Mouse (Mus musculus) liver, embryonic 16.5 days (tissue): ENCODE data around the gene F12. TPM values are rescaled to one million over a fixed set of nuclear protein-coding genes. Genes with fewer than 3 reads are reported as not detected.

Experiments
- ATAC-seq: fragments of 200-750 bp; cut with Nextera tagmentation; 2 replicates; pipeline ENCODE4 v1.8.0; 2017; ENCODE audit warnings: low read depth, mild to moderate bottlenecking, moderate number of reproducible peaks, moderate library complexity
- H3K27ac ChIP-seq: fragments of 300-500 bp; sonication (generic); 2 replicates; pipeline ENCODE4 v1.5.1; 2014; ENCODE audit warnings: mild to moderate bottlenecking, low read length
- H3K27me3 ChIP-seq: fragments of 300-500 bp; sonication (generic); 2 replicates; pipeline ENCODE4 v1.6.1; 2014; ENCODE audit warnings: low read depth, low read length, mixed read lengths; ENCODE audit not compliant: control insufficient read depth, insufficient read depth
- H3K36me3 ChIP-seq: fragments of 300-500 bp; sonication (generic); 2 replicates; pipeline ENCODE4 v1.6.1; 2014; ENCODE audit warnings: mild to moderate bottlenecking; ENCODE audit not compliant: control insufficient read depth, insufficient read depth
- H3K4me1 ChIP-seq: fragments of 300-500 bp; sonication (generic); 2 replicates; pipeline ENCODE4 v1.6.1; 2014; ENCODE audit warnings: low read depth, low read length, mixed read lengths; ENCODE audit not compliant: control insufficient read depth
- H3K4me2 ChIP-seq: fragments of 300-500 bp; sonication (generic); 2 replicates; pipeline ENCODE4 v1.6.1; 2014; ENCODE audit warnings: low read depth, low read length, mixed read lengths
- H3K4me3 ChIP-seq: fragments of 300-500 bp; sonication (generic); 2 replicates; pipeline ENCODE4 v1.5.1; 2014; ENCODE audit warnings: low read depth, mild to moderate bottlenecking, low read length
- H3K9ac ChIP-seq: fragments of 300-500 bp; sonication (generic); 2 replicates; pipeline ENCODE4 v1.6.1; 2014; ENCODE audit warnings: low read depth, low read length
- H3K9me3 ChIP-seq: fragments of 300-500 bp; sonication (generic); replicated peaks from 2 replicates; pipeline ENCODE4 v1.6.1; 2016; ENCODE audit warnings: low read length; ENCODE audit not compliant: control insufficient read depth
- WGBS: fragments of 180-500 bp; shearing (Covaris S2); extraction: QIAGEN DNeasy Blood & Tissue Kit; methylation state at CpG from one replicate; pipeline ENCODE4 v1.1.7; 2014; ENCODE audit not compliant: insufficient replicate concordance; 5-methylcytosine and 5-hydroxymethylcytosine counted together
- microRNA-seq: library from miRNA; unstranded; fragments of <30 nt; microRNA quantifications from one replicate; pipeline ENCODE4, GENCODE M21; 2016
- polyA plus RNA-seq: library from polyadenylated mRNA; unstranded; fragments of >200 nt; fragmentation: Nextera tagmentation; extraction: Ambion mirVana; gene quantifications from 2 replicates; pipeline ENCODE4 v1.2.1, GENCODE M21; 2015

The F12 gene
- polyA plus RNA-seq, 1 experiment from 2014 or later: 184 TPM

- Histone ChIP-seq H3K27ac (no peak overlapping the region), H3K36me3 (no peaks in the 10 kb centered on the region), H3K4me1 (peaks cover 31% of the 10 kb centered on the region), H3K27me3 (no peaks in the 10 kb centered on the region), H3K9ac (no peak overlapping the region), H3K9me3 (no peaks in the 10 kb centered on the region), H3K4me2 (no peak overlapping the region), H3K4me3 (no peak overlapping the region)
- no peak for ATAC-seq
- 57% methylated on average over 8 of the region's 8 CpGs for WGBS
These were observed 55.4 kb downstream of the F12 start for GRCm38 (mm10) chr13:55371007-55371681.

- H3K4me3 ChIP-seq: peak overlapping the region; percentile 39
- ATAC-seq: no peak
- 0 out of 2 replicates have a peak overlapping the region, but pooled peaks have one; percentile 11 for H3K9ac ChIP-seq
- H3K9me3 ChIP-seq: no peaks in the 10 kb centered on the region
- no peak overlapping the region for H3K27ac ChIP-seq
- H3K36me3 ChIP-seq: no peaks in the 10 kb centered on the region
- H3K27me3 ChIP-seq: no peaks in the 10 kb centered on the region
- peak overlapping the region; percentile 49 for H3K4me2 ChIP-seq
- H3K4me1 ChIP-seq: peaks cover 31% of the 10 kb centered on the region
- 31% methylated on average over 3 of the region's 3 CpGs for WGBS
These were observed 56.4 kb downstream of the F12 start for GRCm38 (mm10) chr13:55370234-55370633.

- Histone ChIP-seq H3K27me3 (no peaks in the 10 kb centered on the region), H3K9me3 (no peaks in the 10 kb centered on the region), H3K27ac (no peak within 1 kb of the TSS; the same call in 1 of the 2 replicates), H3K4me2 (peak within 1 kb of the TSS; percentile 49), H3K36me3 (no peaks in the 10 kb centered on the region), H3K4me3 (peak within 1 kb of the TSS; percentile 39), H3K9ac (0 out of 2 replicates have a peak within 1 kb of the TSS, but pooled peaks have one; percentile 11), H3K4me1 (peaks cover 31% of the 10 kb centered on the region)
- 17% methylated on average over 13 of the region's 13 CpGs for WGBS
- ATAC-seq: peak; percentile 90
These were observed 57.0 kb downstream of the F12 start, which contains the start of gene Rgs14 for GRCm38 (mm10) chr13:55369531-55370114. Rgs14 (plus strand) TSS chr13:55369732.

GRCm38 (mm10) chr13:55368401-55368800, 58.2 kb downstream of the F12 start:
- Histone ChIP-seq H3K27ac (no peak overlapping the region), H3K27me3 (no peaks in the 10 kb centered on the region), H3K9me3 (no peaks in the 10 kb centered on the region), H3K4me3 (no peak overlapping the region), H3K4me2 (no peak overlapping the region), H3K36me3 (no peaks in the 10 kb centered on the region), H3K9ac (no peak overlapping the region), H3K4me1 (peaks cover 31% of the 10 kb centered on the region)
- no peak for ATAC-seq
- 69% methylated on average over 7 of the region's 7 CpGs for WGBS

Small RNA genes lying within 50 kb of the gene (microRNA-seq; reads per million reads assigned to microRNA genes)
- gene Mir6943: 2.0 reads per million

Other genes with a start within 250 kb of the F12 start
- gene Nsd1, start 217.0 kb downstream of the F12 start, polyA plus RNA-seq: 12.2 and 13.0 TPM in 2 replicates
- gene Prelid1, start 106.3 kb downstream of the F12 start, polyA plus RNA-seq: 202 and 206 TPM in 2 replicates
- gene Rab24, start 104.8 kb downstream of the F12 start, polyA plus RNA-seq: 42.2 and 50.1 TPM in 2 replicates
- gene Mxd3, start 97.0 kb downstream of the F12 start, polyA plus RNA-seq: 24.0 and 28.7 TPM in 2 replicates
- gene Lman2, start 64.0 kb downstream of the F12 start, polyA plus RNA-seq: 53.3 and 55.5 TPM in 2 replicates
- gene Rgs14, start 57.1 kb downstream of the F12 start, polyA plus RNA-seq: 2.8 and 3.2 TPM in 2 replicates
- gene Slc34a1, start 28.6 kb downstream of the F12 start, polyA plus RNA-seq: 0.15 TPM in 1 of 2 replicates, not detected in the other
- gene Pfn3, start 11.6 kb downstream of the F12 start, polyA plus RNA-seq: not detected in 2 replicates
- 10.4 and 12.1 TPM in 2 replicates for gene Grk6, start 18.3 kb upstream of the F12 start, polyA plus RNA-seq
- not detected in 2 replicates for gene Prr7, start 37.5 kb upstream of the F12 start, polyA plus RNA-seq
- 6.1 and 7.7 TPM in 2 replicates for gene Dbn1, start 61.3 kb upstream of the F12 start, polyA plus RNA-seq
- gene Pdlim7, start 86.9 kb upstream of the F12 start, polyA plus RNA-seq: 24.4 and 27.9 TPM in 2 replicates
- gene Dok3, start 102.5 kb upstream of the F12 start, polyA plus RNA-seq: 9.3 and 10.9 TPM in 2 replicates
- gene Ddx41, start 109.9 kb upstream of the F12 start, polyA plus RNA-seq: 20.9 and 22.0 TPM in 2 replicates
- 8.4 and 8.7 TPM in 2 replicates for gene Fam193b, start 144.3 kb upstream of the F12 start, polyA plus RNA-seq
- gene Tmed9, start 146.9 kb upstream of the F12 start, polyA plus RNA-seq: 55.7 and 63.6 TPM in 2 replicates
- 5.7 and 6.5 TPM in 2 replicates for gene B4galt7, start 173.1 kb upstream of the F12 start, polyA plus RNA-seq
- 13.0 and 13.3 TPM in 2 replicates for gene Caml, start 196.2 kb upstream of the F12 start, polyA plus RNA-seq
- gene Ddx46, start 208.2 kb upstream of the F12 start, polyA plus RNA-seq: 14.3 TPM in 2 replicates